Mouse (Mus musculus): Measurements from ENCODE around the gene Pclaf. TPM values are rescaled to one million over a fixed set of nuclear protein-coding genes. Genes with fewer than 3 reads are reported as not detected.

Gene Pclaf
- polyA plus RNA-seq (2015; fragmentation: Nextera tagmentation; extraction: Ambion mirVana): 31.4 and 51.7 TPM in 2 replicates

GRCm38 (mm10) chr9:65890143-65890628 lies at the start of gene Pclaf:
Gene Pclaf (plus strand): TSS chr9:65890237.

GRCm38 (mm10) chr9:65908394-65909300 lies 18.6 kb downstream of the Pclaf start, which contains the start of the genes Trip4 and Csnk1g1:
Gene Trip4 (minus strand): TSS chr9:65908794.
Gene Csnk1g1 (plus strand): TSS chr9:65908924.

Other genes starting within 250 kb of the Pclaf start
- gene Oaz2, start 222.2 kb upstream of the Pclaf start, polyA plus RNA-seq (2015; fragmentation: Nextera tagmentation; extraction: Ambion mirVana): 210 and 217 TPM in 2 replicates
- 2.9 TPM in 2 replicates for gene Zfp609, start 62.7 kb upstream of the Pclaf start, polyA plus RNA-seq (2015; fragmentation: Nextera tagmentation; extraction: Ambion mirVana)
- 13.7 and 18.4 TPM in 2 replicates for gene Trip4, start 18.6 kb downstream of the Pclaf start, polyA plus RNA-seq (2015; fragmentation: Nextera tagmentation; extraction: Ambion mirVana)
- 9.1 and 9.5 TPM in 2 replicates for gene Csnk1g1, start 18.7 kb downstream of the Pclaf start, polyA plus RNA-seq (2015; fragmentation: Nextera tagmentation; extraction: Ambion mirVana)
- 483 and 499 TPM in 2 replicates for gene Ppib, start 170.0 kb downstream of the Pclaf start, polyA plus RNA-seq (2015; fragmentation: Nextera tagmentation; extraction: Ambion mirVana)
- 0.49 and 0.62 TPM in 2 replicates for gene Snx22, start 179.5 kb downstream of the Pclaf start, polyA plus RNA-seq (2015; fragmentation: Nextera tagmentation; extraction: Ambion mirVana)
- 88.6 and 92.1 TPM in 2 replicates for gene Snx1, start 236.3 kb downstream of the Pclaf start, polyA plus RNA-seq (2015; fragmentation: Nextera tagmentation; extraction: Ambion mirVana)
- 82.4 and 96.2 TPM in 2 replicates for gene Ciao2a, start 236.4 kb downstream of the Pclaf start, polyA plus RNA-seq (2015; fragmentation: Nextera tagmentation; extraction: Ambion mirVana)

All from urinary bladder, postnatal 0 days (tissue).